Mouse (Mus musculus) kidney, adult 2 months (tissue): Measurements from ENCODE around the gene Copa. TPM values are rescaled to one million over a fixed set of nuclear protein-coding genes. Genes with fewer than 3 reads are reported as not detected.

ENCODE experiments used
- DNase-seq: peaks from one replicate; pipeline ENCODE4 v3.0.0; 2021
- H3K27ac ChIP-seq: fragments of 200-500 bp; 2 replicates; pipeline ENCODE4 v1.5.1; 2012; ENCODE audit warnings: low read depth, low read length, control low read depth, inconsistent platforms; ENCODE audit not compliant: insufficient read depth
- H3K27me3 ChIP-seq: fragments of 200-500 bp; replicated peaks from 2 replicates; pipeline ENCODE4 v1.6.1; 2012; ENCODE audit warnings: mild to moderate bottlenecking, moderate library complexity, low read length, inconsistent platforms; ENCODE audit not compliant: control insufficient read depth, insufficient read depth
- H3K36me3 ChIP-seq: fragments of 200-500 bp; 2 replicates; pipeline ENCODE4 v1.6.1; 2012; ENCODE audit warnings: mild to moderate bottlenecking, moderate library complexity, low read length, inconsistent platforms; ENCODE audit not compliant: control insufficient read depth, insufficient read depth
- H3K4me1 ChIP-seq: fragments of 200-500 bp; 2 replicates; pipeline ENCODE4 v1.6.1; 2011; ENCODE audit warnings: low read length; ENCODE audit not compliant: control insufficient read depth, insufficient read depth
- H3K4me3 ChIP-seq: fragments of 200-500 bp; 2 replicates; pipeline ENCODE4 v1.5.1; 2011; ENCODE audit warnings: mild to moderate bottlenecking, low read depth, low read length, control low read depth; ENCODE audit not compliant: insufficient read depth
- CTCF ChIP-seq: fragments of 200-500 bp; conservative IDR thresholded peaks from 2 replicates; pipeline ENCODE4 v1.5.1; 2011; ENCODE audit warnings: low read depth, mild to moderate bottlenecking, control low read depth, low read length, moderate library complexity, mixed read lengths; ENCODE audit not compliant: insufficient read depth, insufficient read length
- POLR2A ChIP-seq: fragments of 200-500 bp; IDR thresholded peaks from one replicate; pipeline ENCODE4 v1.6.1; 2011; ENCODE audit warnings: low read depth, low read length, control low read depth
- WGBS: fragments of 180-500 bp; shearing (Covaris S2); methylation state at CpG from one replicate; pipeline ENCODE4 v1.1.7; 2018; 5-methylcytosine and 5-hydroxymethylcytosine counted together
- polyA plus RNA-seq: library from polyadenylated mRNA; depleted of rRNA; stranded (reverse); fragments of >200 nt; gene quantifications from 2 replicates; pipeline ENCODE4 v1.2.3, GENCODE M21; 2012

The Copa gene
- polyA plus RNA-seq, 1 experiment = 74.9 TPM

DNA sequence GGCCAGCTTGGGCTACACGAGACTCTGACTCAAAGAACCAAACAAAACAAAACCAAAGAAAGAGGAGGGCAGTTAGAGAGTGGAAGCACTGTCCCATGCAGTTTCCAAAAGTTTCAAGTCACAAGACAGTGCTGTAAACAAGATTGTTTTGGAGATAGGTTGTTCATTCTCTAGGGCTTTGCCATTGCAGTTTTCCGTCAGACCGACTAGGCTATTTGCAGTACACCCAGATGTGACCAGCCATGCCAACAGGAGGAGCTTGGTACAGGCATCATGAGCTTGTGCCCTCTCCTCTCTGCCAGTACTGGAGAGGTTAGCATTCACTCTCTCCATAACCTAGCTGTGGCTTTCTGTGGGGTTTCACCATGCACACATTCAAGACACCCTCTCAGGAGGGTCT is 11.2 kb downstream of the Copa start:
- no peak for TF ChIP-seq CTCF
- no peak for TF ChIP-seq POLR2A
- peak overlapping the region; percentile 50 for H3K27ac ChIP-seq
- DNase-seq = peak; percentile 85
- peaks cover 18% of the 10 kb centered on the region for H3K36me3 ChIP-seq
- H3K4me1 ChIP-seq = peaks cover 16% of the 10 kb centered on the region
- H3K4me3 ChIP-seq = no peak overlapping the region
- 34% methylated on average over 3 of the region's 3 CpGs for WGBS
- no peaks in the 10 kb centered on the region for H3K27me3 ChIP-seq

DNA sequence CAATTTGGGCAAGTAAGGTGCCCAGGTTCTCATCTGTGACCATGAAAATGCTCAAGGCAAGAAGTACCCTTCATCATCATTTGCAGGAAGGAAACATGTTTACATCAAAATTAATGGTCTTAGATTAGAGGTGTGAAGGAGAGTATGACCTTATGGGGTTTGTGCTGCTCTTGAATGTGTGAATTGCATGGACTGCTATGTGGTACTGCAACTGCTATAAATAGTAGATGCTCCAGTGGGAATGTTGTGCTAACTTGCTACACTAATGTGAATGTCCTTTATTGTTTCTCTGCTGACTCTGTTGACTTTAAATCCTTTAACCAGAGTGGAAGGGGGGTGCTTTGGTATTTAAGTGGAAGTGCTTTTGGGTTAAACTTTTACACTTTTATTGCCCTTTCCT is 12.0 kb downstream of the Copa start:
- peaks cover 16% of the 10 kb centered on the region for H3K4me1 ChIP-seq
- H3K27me3 ChIP-seq = no peaks in the 10 kb centered on the region
- TF ChIP-seq POLR2A (no peak), CTCF (no peak)
- DNase-seq = peak; percentile 46
- H3K27ac ChIP-seq = peak overlapping the region; percentile 50
- no peak overlapping the region for H3K4me3 ChIP-seq
- peaks cover 18% of the 10 kb centered on the region for H3K36me3 ChIP-seq

DNA sequence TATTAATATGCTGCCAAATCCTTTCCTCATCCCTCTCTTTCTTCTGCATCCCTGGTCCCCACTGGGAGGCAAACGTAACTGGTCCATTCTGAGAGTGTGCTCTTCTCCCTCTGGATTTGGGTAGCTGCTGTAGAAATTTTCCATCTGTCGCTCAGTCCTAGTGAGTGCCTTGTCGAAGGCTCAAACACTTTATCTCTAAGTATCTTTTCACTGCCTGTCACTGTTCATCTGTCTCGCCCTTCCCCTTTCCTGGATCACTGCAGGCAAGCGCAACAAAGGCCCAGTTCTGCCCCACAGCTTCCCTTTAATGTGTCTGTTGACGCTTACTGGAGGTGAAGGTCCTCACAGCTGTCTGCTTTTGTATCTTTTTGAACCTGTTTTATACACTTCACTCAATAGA is 12.9 kb downstream of the Copa start:
- Histone ChIP-seq H3K4me3 (no peak overlapping the region), H3K27me3 (no peaks in the 10 kb centered on the region), H3K4me1 (peaks cover 16% of the 10 kb centered on the region), H3K36me3 (peaks cover 14% of the 10 kb centered on the region), H3K27ac (0 out of 2 replicates have a peak overlapping the region, but pooled peaks have one; percentile 71)
- DNase-seq = no peak
- WGBS = 39% methylated on average over 6 of the region's 6 CpGs
- TF ChIP-seq CTCF (no peak), POLR2A (no peak)

DNA sequence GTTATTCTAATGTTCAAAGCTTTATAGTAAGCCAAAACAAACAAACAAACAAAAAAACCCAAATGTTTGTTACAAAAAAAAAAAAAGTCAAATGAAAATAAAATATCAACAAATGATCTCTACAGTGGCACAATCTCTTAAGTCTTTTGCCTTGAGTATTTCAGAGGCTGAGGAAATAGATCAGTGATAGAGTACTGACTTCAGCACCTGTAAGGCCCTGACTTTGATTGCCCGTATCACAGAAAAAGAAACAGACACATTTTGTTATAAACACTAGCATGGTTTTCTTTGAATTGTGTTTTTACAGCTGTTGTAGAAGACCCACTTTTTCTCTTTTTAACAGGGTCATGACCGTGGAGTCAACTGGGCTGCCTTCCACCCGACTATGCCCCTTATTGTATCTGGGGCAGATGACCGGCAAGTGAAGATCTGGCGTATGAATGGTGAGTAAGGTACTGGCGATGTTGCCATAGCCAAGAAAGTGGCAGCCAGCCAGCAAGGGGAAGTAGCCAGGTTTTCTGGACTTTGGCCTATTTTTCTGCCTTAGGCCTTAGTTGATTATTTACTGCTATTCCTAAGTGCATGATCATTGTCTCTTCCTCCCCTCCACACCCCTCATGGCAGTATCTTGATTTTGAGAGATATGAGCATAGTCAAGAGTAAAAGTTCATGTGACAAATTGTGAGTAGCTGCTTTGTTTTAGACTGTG is 17.1 kb downstream of the Copa start:
- peaks cover 7% of the 10 kb centered on the region for H3K4me1 ChIP-seq
- H3K27me3 ChIP-seq = no peaks in the 10 kb centered on the region
- no peak overlapping the region for H3K4me3 ChIP-seq
- WGBS = 30% methylated on average over 6 of the region's 6 CpGs
- no peak overlapping the region for H3K27ac ChIP-seq
- peaks cover 19% of the 10 kb centered on the region for H3K36me3 ChIP-seq
- TF ChIP-seq POLR2A (no peak), CTCF (no peak)
- DNase-seq = peak; percentile 95

DNA sequence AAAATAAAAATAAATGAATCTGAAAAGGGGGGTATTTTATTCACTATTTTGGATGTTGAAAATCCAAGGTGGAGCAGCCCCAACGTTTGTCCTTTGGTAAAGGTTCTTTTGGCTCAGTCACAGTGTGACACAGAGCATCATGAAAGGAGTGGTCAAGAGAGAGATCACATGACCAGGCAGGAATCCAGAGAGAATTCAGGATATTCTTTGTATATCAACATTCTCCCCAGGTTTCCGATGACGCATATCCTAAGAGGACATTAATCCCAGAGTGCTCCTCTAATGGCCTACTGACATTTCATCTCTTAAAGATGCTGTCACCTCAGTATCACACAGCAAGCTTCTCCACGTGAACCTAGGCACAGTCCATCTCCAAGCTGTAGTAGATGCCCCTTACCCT is 21.3 kb downstream of the Copa start:
- TF ChIP-seq CTCF (no peak), POLR2A (no peak)
- no peaks in the 10 kb centered on the region; the same call in 1 of the 2 replicates for H3K4me1 ChIP-seq
- 76% methylated on average over 4 of the region's 4 CpGs for WGBS

DNA sequence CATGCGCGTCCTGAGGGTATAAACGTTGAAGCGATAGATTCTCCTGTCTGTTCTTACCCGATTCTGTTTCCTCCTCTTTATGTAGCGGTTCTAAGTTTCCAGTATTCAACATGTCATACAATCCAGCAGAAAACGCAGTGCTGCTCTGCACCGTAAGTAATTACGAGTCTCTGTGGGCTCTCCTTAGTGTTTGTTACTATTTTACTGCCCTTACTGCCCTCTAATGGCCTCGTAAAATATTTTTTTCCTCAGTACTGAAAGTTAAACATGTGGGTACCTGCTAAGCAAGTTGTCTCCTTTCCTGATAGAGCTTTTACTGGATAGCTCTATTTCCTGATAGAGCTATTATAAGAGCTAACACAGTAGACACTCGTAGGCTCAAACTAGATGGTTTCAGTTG is 22.8 kb downstream of the Copa start:
- TF ChIP-seq POLR2A (no peak), CTCF (no peak)
- peaks cover 32% of the 10 kb centered on the region for H3K36me3 ChIP-seq
- WGBS = 60% methylated on average over 11 of the region's 11 CpGs
- no peak overlapping the region for H3K4me3 ChIP-seq
- no peak overlapping the region for H3K27ac ChIP-seq
- H3K4me1 ChIP-seq = no peaks in the 10 kb centered on the region; the same call in 1 of the 2 replicates
- no peaks in the 10 kb centered on the region for H3K27me3 ChIP-seq
- DNase-seq = peak; percentile 23

More for the DNA sequence above, 21.3 kb downstream of the Copa start:
- no peak overlapping the region for H3K4me3 ChIP-seq
- H3K27me3 ChIP-seq = no peaks in the 10 kb centered on the region
- H3K27ac ChIP-seq = no peak overlapping the region
- peaks cover 24% of the 10 kb centered on the region for H3K36me3 ChIP-seq
- no peak for DNase-seq

DNA sequence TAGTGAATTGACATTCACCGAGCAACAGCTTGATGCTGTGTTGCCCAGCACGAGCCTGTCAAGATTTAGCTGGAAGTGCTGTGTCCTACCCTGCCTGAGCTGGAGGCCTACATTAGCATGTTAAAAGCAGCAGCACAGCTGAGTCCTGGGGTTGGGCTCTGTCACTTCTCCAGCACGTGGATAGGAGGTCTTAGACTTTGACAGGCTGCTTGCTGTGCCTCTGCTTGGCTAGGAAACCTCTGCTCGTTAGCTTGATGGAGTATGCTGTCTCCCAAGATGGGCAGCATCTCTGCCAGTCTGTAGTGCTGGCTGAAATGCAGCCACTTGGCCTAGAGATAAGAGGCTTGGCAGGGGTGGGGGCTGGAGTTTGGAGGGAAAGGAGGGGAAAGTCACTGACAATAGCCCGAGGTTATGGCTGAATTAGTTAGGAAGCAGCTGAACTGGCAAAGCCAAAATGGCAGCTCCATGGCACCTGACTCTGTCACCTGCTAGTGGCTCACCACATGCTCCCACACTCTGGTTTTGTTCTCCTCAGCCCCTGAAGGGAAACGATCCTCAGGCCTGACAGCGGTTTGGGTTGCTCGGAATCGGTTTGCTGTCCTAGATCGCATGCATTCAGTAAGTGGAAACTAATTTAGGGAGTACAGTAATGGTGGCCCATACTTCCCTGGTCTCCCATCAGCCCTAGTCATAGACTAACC is 25.6 kb downstream of the Copa start:
- Histone ChIP-seq H3K27me3 (no peaks in the 10 kb centered on the region), H3K27ac (no peak overlapping the region), H3K4me1 (no peaks in the 10 kb centered on the region), H3K4me3 (no peak overlapping the region), H3K36me3 (peaks cover 41% of the 10 kb centered on the region)
- TF ChIP-seq POLR2A (no peak), CTCF (no peak)
- 81% methylated on average over 10 of the region's 10 CpGs for WGBS
- no peak for DNase-seq
